Mouse (Mus musculus) MEL (cell line): ENCODE data around the gene Gm10277. TPM values are rescaled to one million over a fixed set of nuclear protein-coding genes. Genes with fewer than 3 reads are reported as not detected.

ENCODE experiments used
- DNase-seq: peaks from one replicate; pipeline ENCODE4 v3.0.0; 2011; ENCODE audit warnings: low read depth, low spot score
- H3K27ac ChIP-seq: 2 replicates; pipeline ENCODE4 v1.5.1; 2012; ENCODE audit warnings: low read depth, mild to moderate bottlenecking, control low read depth, low read length, moderate library complexity; ENCODE audit not compliant: control insufficient read depth
- H3K27me3 ChIP-seq, 2 experiments: fragments of 150-350 bp in 1 of 2; sonication (generic) in 1 of 2; 2 replicates each; pipeline ENCODE4 v1.6.1; 2012; ENCODE audit warnings: low read length in 2 of 2, mild to moderate bottlenecking in 2 of 2, improper control_type of control experiment in 1 of 2, moderate library complexity in 1 of 2; ENCODE audit not compliant: insufficient read depth in 2 of 2, control insufficient read depth in 1 of 2
- H3K36me3 ChIP-seq, 2 experiments: 2 replicates each; pipeline ENCODE4 v1.6.1; 2012 to 2014; ENCODE audit warnings: low read length in 2 of 2, improper control_type of control experiment in 1 of 2, inconsistent platforms in 1 of 2, mild to moderate bottlenecking in 1 of 2; ENCODE audit not compliant: insufficient read depth in 2 of 2, control insufficient read depth in 1 of 2
- H3K4me1 ChIP-seq, 2 experiments: fragments of 150-350 bp in 1 of 2; sonication (generic) in 1 of 2; 2 replicates each; pipeline ENCODE4 v1.6.1; 2012; ENCODE audit warnings: low read length in 2 of 2, improper control_type of control experiment in 1 of 2, mild to moderate bottlenecking in 1 of 2; ENCODE audit not compliant: insufficient read depth in 2 of 2, control insufficient read depth in 1 of 2
- H3K4me3 ChIP-seq, 2 experiments: fragments of 150-350 bp in 1 of 2; sonication (generic) in 1 of 2; 2 replicates each; pipeline ENCODE4 v1.5.1; 2012; ENCODE audit warnings: low read depth in 2 of 2, low read length in 2 of 2, mild to moderate bottlenecking in 2 of 2, moderate library complexity in 2 of 2, control low read depth in 1 of 2, improper control_type of control experiment in 1 of 2; ENCODE audit not compliant: control insufficient read depth in 1 of 2, insufficient read depth in 1 of 2
- H3K79me2 ChIP-seq: 2 replicates; pipeline ENCODE4 v1.6.1; 2012; ENCODE audit warnings: mild to moderate bottlenecking, low read length, moderate library complexity; ENCODE audit not compliant: control insufficient read depth, poor library complexity, insufficient read depth
- H3K9ac ChIP-seq: 2 replicates; pipeline ENCODE4 v1.6.1; 2012; ENCODE audit warnings: low read depth, mild to moderate bottlenecking, control low read depth, low read length, moderate library complexity; ENCODE audit not compliant: control insufficient read depth, poor library complexity, severe bottlenecking
- H3K9me3 ChIP-seq: fragments of 150-350 bp; sonication (generic); replicated peaks from 2 replicates; pipeline ENCODE4 v1.6.1; 2012; ENCODE audit warnings: mild to moderate bottlenecking, low read length, improper control_type of control experiment, moderate library complexity; ENCODE audit not compliant: insufficient read depth
- BHLHE40 ChIP-seq: IDR thresholded peaks from 2 replicates; pipeline ENCODE4 v1.6.1; 2012; ENCODE audit warnings: low read depth, mild to moderate bottlenecking, inconsistent platforms, low read length, improper control_type of control experiment, borderline replicate concordance
- CHD1 ChIP-seq: IDR thresholded peaks from 2 replicates; pipeline ENCODE4 v1.6.1; 2012; ENCODE audit warnings: low read depth, mild to moderate bottlenecking, inconsistent platforms, low read length, improper control_type of control experiment
- CHD2 ChIP-seq: IDR thresholded peaks from 2 replicates; pipeline ENCODE4 v1.6.1; 2011; ENCODE audit warnings: low read length, improper control_type of control experiment
- E2F4 ChIP-seq: IDR thresholded peaks from 2 replicates; pipeline ENCODE4 v1.6.1; 2011; ENCODE audit warnings: low read depth, low read length, improper control_type of control experiment, borderline replicate concordance
- EP300 ChIP-seq, 2 experiments: IDR thresholded peaks; 2 replicates each; pipeline ENCODE4 v1.6.1; 2011; ENCODE audit warnings: improper control_type of control experiment in 2 of 2, low read length in 2 of 2, low read depth in 1 of 2, mild to moderate bottlenecking in 1 of 2
- GATA1 ChIP-seq: IDR thresholded peaks from 2 replicates; pipeline ENCODE4 v1.6.1; 2011; ENCODE audit warnings: low read depth, low read length, improper control_type of control experiment
- JUND ChIP-seq: IDR thresholded peaks from 2 replicates; pipeline ENCODE4 v1.6.1; 2011; ENCODE audit warnings: low read depth, mild to moderate bottlenecking, improper control_type of control experiment, low read length
- KAT2A ChIP-seq: conservative IDR thresholded peaks from 2 replicates; pipeline ENCODE4 v1.6.1; 2012; ENCODE audit warnings: low read depth, low read length, improper control_type of control experiment, inconsistent platforms
- MAX ChIP-seq: IDR thresholded peaks from 2 replicates; pipeline ENCODE4 v1.6.1; 2011; ENCODE audit warnings: low read length, improper control_type of control experiment
- MAZ ChIP-seq: IDR thresholded peaks from 2 replicates; pipeline ENCODE4 v1.6.1; 2012; ENCODE audit warnings: low read depth, mild to moderate bottlenecking, inconsistent platforms, low read length, improper control_type of control experiment
- NELFE ChIP-seq: IDR thresholded peaks from 2 replicates; pipeline ENCODE4 v1.6.1; 2011; ENCODE audit warnings: low read depth, low read length, improper control_type of control experiment
- RCOR1 ChIP-seq: IDR thresholded peaks from 2 replicates; pipeline ENCODE4 v1.6.1; 2012; ENCODE audit warnings: low read depth, mild to moderate bottlenecking, inconsistent platforms, low read length, improper control_type of control experiment
- TBP ChIP-seq: IDR thresholded peaks from 2 replicates; pipeline ENCODE4 v1.8.0; 2011; ENCODE audit warnings: low read depth, low read length, improper control_type of control experiment
- TCF12 ChIP-seq: IDR thresholded peaks from 2 replicates; pipeline ENCODE4 v1.6.1; 2014; ENCODE audit warnings: low read depth, mild to moderate bottlenecking, inconsistent platforms, low read length, improper control_type of control experiment, moderate library complexity
- USF1 ChIP-seq: IDR thresholded peaks from 2 replicates; pipeline ENCODE4 v1.6.1; 2014; ENCODE audit warnings: low read depth, mild to moderate bottlenecking, inconsistent platforms, low read length, improper control_type of control experiment, moderate library complexity
- USF2 ChIP-seq, 2 experiments: IDR thresholded peaks; 2 replicates each; pipeline ENCODE4 v1.6.1; 2011 to 2012; ENCODE audit warnings: improper control_type of control experiment in 2 of 2, low read length in 2 of 2, borderline replicate concordance in 1 of 2, inconsistent platforms in 1 of 2, low read depth in 1 of 2, mild to moderate bottlenecking in 1 of 2; ENCODE audit not compliant: insufficient read depth in 1 of 2
- ZC3H11A ChIP-seq: IDR thresholded peaks from 2 replicates; pipeline ENCODE4 v1.6.1; 2012; ENCODE audit warnings: low read depth, mild to moderate bottlenecking, inconsistent platforms, low read length, improper control_type of control experiment
- ZKSCAN1 ChIP-seq: IDR thresholded peaks from 2 replicates; pipeline ENCODE4 v1.6.1; 2012; ENCODE audit warnings: low read depth, mild to moderate bottlenecking, inconsistent platforms, low read length, improper control_type of control experiment, moderate library complexity
- ZMIZ1 ChIP-seq: IDR thresholded peaks from 2 replicates; pipeline ENCODE4 v1.6.1; 2012; ENCODE audit warnings: low read depth, mild to moderate bottlenecking, inconsistent platforms, low read length, improper control_type of control experiment, moderate library complexity
- ZNF384 ChIP-seq: IDR thresholded peaks from 2 replicates; pipeline ENCODE4 v1.6.1; 2012; ENCODE audit warnings: low read depth, mild to moderate bottlenecking, inconsistent platforms, low read length, improper control_type of control experiment
- polyA plus RNA-seq, 2 experiments: library from polyadenylated mRNA; stranded (reverse) in 1 of 2; unstranded in 1 of 2; fragments of >175 nt in 1 of 2; fragments of >200 nt in 1 of 2; gene quantifications; 2 replicates each; pipeline versions ENCODE4 v1.2.1 to v1.2.4; 2012; ENCODE audit warnings: low replicate concordance in 2 of 2, low read depth in 1 of 2; ENCODE audit not compliant: insufficient read length in 2 of 2, insufficient read depth in 1 of 2, missing spikeins in 1 of 2
- total RNA-seq: library from RNA; depleted of rRNA; stranded (reverse); fragments of 300-350 nt; gene quantifications from 2 replicates; pipeline ENCODE4 v1.2.3, GENCODE M21; 2012

The Gm10277 gene
- total and polyA plus RNA-seq, 3 experiments, result 0.19 to 0.35 TPM; not detected in 1

DNA sequence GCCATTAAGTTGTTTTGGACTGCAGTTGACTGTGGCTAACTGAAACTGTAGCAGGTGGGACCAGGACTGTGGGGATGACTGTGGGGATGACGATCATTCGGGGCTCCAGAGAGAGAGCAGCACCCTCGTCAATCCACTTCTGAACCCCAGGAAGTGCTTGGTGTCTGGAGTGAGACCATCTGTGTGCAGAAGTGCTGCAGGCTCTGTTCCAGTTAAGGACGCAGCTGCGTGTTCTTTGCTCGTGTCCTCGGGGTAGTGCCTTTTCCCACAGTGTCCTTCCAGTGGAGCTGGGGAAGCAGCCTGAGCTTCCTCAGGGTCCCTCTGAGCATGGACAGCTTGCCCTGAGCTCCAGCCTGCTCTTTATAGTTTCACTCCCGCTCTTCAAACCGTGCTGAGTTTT is 2.7 kb upstream of the Gm10277 start:
- TF ChIP-seq ZMIZ1 (no peak), USF1 (no peak), ZNF384 (no peak), RCOR1 (no peak), JUND (no peak), CHD1 (no peak), NELFE (no peak), E2F4 (no peak), GATA1 (no peak), KAT2A (no peak), EP300 (IDR thresholded peaks at IDR 0.05; ENCODE audit: low read depth in 1 of 2, low read length in 2 of 2) (no peak; a peak in 1 of 4 replicates), TCF12 (no peak), USF2 (IDR thresholded peaks at IDR 0.05; ENCODE audit: borderline replicate concordance in 1 of 2, insufficient read depth in 1 of 2, low read depth in 1 of 2, low read length in 2 of 2) (no peak)
- H3K4me3 ChIP-seq, result no peak overlapping the region
- no peak overlapping the region for H3K27ac ChIP-seq
- no peak for DNase-seq
- H3K79me2 ChIP-seq, result no peaks in the 10 kb centered on the region; the same call in 1 of the 2 replicates
- no peaks in the 10 kb centered on the region for H3K9me3 ChIP-seq
- H3K4me1 ChIP-seq, result peaks cover 26 to 43% of the 10 kb centered on the region in 2 experiments
- no peaks in the 10 kb centered on the region for H3K27me3 ChIP-seq
- H3K36me3 ChIP-seq, result peaks cover 0 to 38% of the 10 kb centered on the region in 2 experiments; a peak in 2 of 4 replicates
- H3K9ac ChIP-seq, result no peak overlapping the region

DNA sequence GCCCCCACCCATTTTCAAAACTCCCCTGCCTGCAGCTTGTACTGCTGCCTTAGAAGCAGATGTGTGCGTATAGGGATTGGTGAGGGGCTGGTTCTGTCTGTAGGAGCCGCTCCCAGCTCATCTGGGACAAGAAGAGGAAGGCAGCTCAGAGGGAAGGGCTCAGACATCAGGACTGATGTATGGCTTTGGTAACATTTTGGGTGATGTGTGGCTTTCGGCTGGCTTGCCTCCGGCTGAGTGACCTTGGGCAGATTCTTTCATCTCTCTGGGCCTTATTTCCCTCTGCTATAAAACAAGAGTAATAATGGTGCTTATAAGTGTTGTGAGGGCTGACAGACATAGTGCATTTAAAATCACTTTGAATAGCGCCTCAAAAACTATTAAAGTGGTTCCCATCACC is 2.0 kb upstream of the Gm10277 start:
- peaks cover 30 to 50% of the 10 kb centered on the region in 2 experiments for H3K4me1 ChIP-seq
- no peak overlapping the region for H3K9ac ChIP-seq
- no peak overlapping the region for H3K27ac ChIP-seq
- TF ChIP-seq TBP (no peak), CHD2 (no peak), MAX (no peak), ZC3H11A (no peak), MAZ (no peak), ZMIZ1 (no peak), ZKSCAN1 (no peak), USF2 (IDR thresholded peaks at IDR 0.05; ENCODE audit: borderline replicate concordance in 1 of 2, insufficient read depth in 1 of 2, low read depth in 1 of 2, low read length in 2 of 2) (no peak), BHLHE40 (no peak)
- H3K79me2 ChIP-seq, result no peaks in the 10 kb centered on the region; the same call in 1 of the 2 replicates
- no peaks in the 10 kb centered on the region for H3K9me3 ChIP-seq
- no peak overlapping the region for H3K4me3 ChIP-seq
- H3K36me3 ChIP-seq, result peaks cover 0 to 45% of the 10 kb centered on the region in 2 experiments; a peak in 2 of 4 replicates
- DNase-seq, result no peak
- no peaks in the 10 kb centered on the region for H3K27me3 ChIP-seq
